Mouse (Mus musculus) ES-Bruce4 (cell line): ENCODE data around the gene Prkn. TPM values are rescaled to one million over a fixed set of nuclear protein-coding genes. Genes with fewer than 3 reads are reported as not detected.

Source experiments
- H3K27ac ChIP-seq: 2 replicates; pipeline ENCODE4 v1.5.1; 2012; ENCODE audit warnings: low read length, inconsistent platforms; ENCODE audit not compliant: insufficient read depth
- H3K27me3 ChIP-seq: 2 replicates; pipeline ENCODE4 v1.6.1; 2012; ENCODE audit warnings: mild to moderate bottlenecking, low read length, inconsistent platforms; ENCODE audit not compliant: control insufficient read depth, poor library complexity, insufficient read depth, severe bottlenecking
- H3K36me3 ChIP-seq: 2 replicates; pipeline ENCODE4 v1.6.1; 2012; ENCODE audit warnings: inconsistent platforms, mild to moderate bottlenecking, low read length, moderate library complexity; ENCODE audit not compliant: control insufficient read depth, poor library complexity, insufficient read depth, severe bottlenecking
- H3K4me1 ChIP-seq: one replicate; pipeline ENCODE4 v1.8.1; 2011; ENCODE audit warnings: low read length; ENCODE audit not compliant: control insufficient read depth, insufficient read depth
- H3K4me3 ChIP-seq: 2 replicates; pipeline ENCODE4 v1.5.1; 2011; ENCODE audit warnings: low read depth, mild to moderate bottlenecking, low read length
- H3K9ac ChIP-seq: 2 replicates; pipeline ENCODE4 v1.6.1; 2012; ENCODE audit warnings: low read depth, mild to moderate bottlenecking, inconsistent platforms; ENCODE audit not compliant: poor library complexity, severe bottlenecking
- H3K9me3 ChIP-seq: replicated peaks from 2 replicates; pipeline ENCODE4 v1.6.1; 2012; ENCODE audit warnings: mild to moderate bottlenecking, low read length, inconsistent platforms; ENCODE audit not compliant: control insufficient read depth, poor library complexity, insufficient read depth, severe bottlenecking
- CTCF ChIP-seq: IDR thresholded peaks from one replicate; pipeline ENCODE4 v1.8.1; 2011; ENCODE audit warnings: low read depth, low read length
- EP300 ChIP-seq: IDR thresholded peaks from 2 replicates; pipeline ENCODE4 v1.6.1; 2011; ENCODE audit warnings: low read depth, low read length; ENCODE audit not compliant: insufficient read depth
- POLR2A ChIP-seq: IDR thresholded peaks from one replicate; pipeline ENCODE4 v1.8.1; 2011; ENCODE audit warnings: low read length; ENCODE audit not compliant: insufficient read depth
- polyA plus RNA-seq: library from polyadenylated mRNA; stranded (reverse); fragments of >200 nt; gene quantifications from 2 replicates; pipeline ENCODE4 v1.2.4, GENCODE M21; 2011; ENCODE audit warnings: low read depth; ENCODE audit not compliant: missing spikeins, insufficient read depth, insufficient read length

The Prkn gene
- polyA plus RNA-seq, 1 experiment, result 1.5 TPM

GRCm38 (mm10) chr17:11585491-11585890 lies 745.3 kb downstream of the Prkn start:
- no peak overlapping the region for H3K4me3 ChIP-seq
- H3K27ac ChIP-seq, result no peak overlapping the region
- TF ChIP-seq EP300 (no peak), POLR2A (no peak), CTCF (no peak)

GRCm38 (mm10) chr17:11607931-11608330 lies 767.7 kb downstream of the Prkn start:
- H3K36me3 ChIP-seq, result no peaks in the 10 kb centered on the region
- H3K4me3 ChIP-seq, result no peak overlapping the region
- no peak overlapping the region for H3K27ac ChIP-seq
- no peaks in the 10 kb centered on the region for H3K4me1 ChIP-seq
- H3K9ac ChIP-seq, result no peak overlapping the region
- H3K9me3 ChIP-seq, result no peaks in the 10 kb centered on the region
- no peaks in the 10 kb centered on the region; the same call in 1 of the 2 replicates for H3K27me3 ChIP-seq
- TF ChIP-seq EP300 (no peak), CTCF (no peak), POLR2A (no peak)

More at GRCm38 (mm10) chr17:11585491-11585890, 745.3 kb downstream of the Prkn start:
- H3K4me1 ChIP-seq, result no peaks in the 10 kb centered on the region
- no peaks in the 10 kb centered on the region for H3K9me3 ChIP-seq
- H3K36me3 ChIP-seq, result no peaks in the 10 kb centered on the region
- H3K27me3 ChIP-seq, result no peaks in the 10 kb centered on the region
- H3K9ac ChIP-seq, result no peak overlapping the region

DNA sequence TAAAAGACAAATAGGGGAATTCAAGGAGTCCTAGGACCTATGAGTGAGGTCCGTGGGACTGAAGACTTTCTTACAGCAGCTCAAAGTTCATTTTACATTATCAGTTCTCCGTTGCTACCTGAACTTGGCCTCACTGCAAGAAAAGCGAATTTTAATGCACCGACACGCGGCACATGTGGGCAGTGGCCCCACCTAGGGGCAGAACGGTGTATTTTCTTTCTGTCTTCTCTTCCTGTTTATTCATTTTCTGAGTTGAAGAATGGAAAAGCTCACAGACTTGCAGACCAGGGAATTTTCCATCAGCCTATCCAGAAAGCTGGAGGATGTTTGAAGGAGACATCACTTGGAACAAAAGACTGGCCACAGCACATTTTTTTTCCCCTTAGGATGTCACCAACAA lies 771.3 kb downstream of the Prkn start:
- H3K4me3 ChIP-seq, result no peak overlapping the region
- H3K36me3 ChIP-seq, result no peaks in the 10 kb centered on the region
- H3K4me1 ChIP-seq, result no peaks in the 10 kb centered on the region
- no peak overlapping the region for H3K27ac ChIP-seq
- TF ChIP-seq CTCF, result peak; percentile 70
- no peak for TF ChIP-seq POLR2A
- no peak overlapping the region for H3K9ac ChIP-seq
- no peaks in the 10 kb centered on the region; the same call in 1 of the 2 replicates for H3K27me3 ChIP-seq
- no peaks in the 10 kb centered on the region for H3K9me3 ChIP-seq

GRCm38 (mm10) chr17:11612801-11613531 lies 772.8 kb downstream of the Prkn start:
- H3K27ac ChIP-seq, result no peak overlapping the region
- no peaks in the 10 kb centered on the region for H3K36me3 ChIP-seq
- H3K9ac ChIP-seq, result no peak overlapping the region
- H3K4me1 ChIP-seq, result no peaks in the 10 kb centered on the region
- no peaks in the 10 kb centered on the region; the same call in 1 of the 2 replicates for H3K9me3 ChIP-seq
- H3K27me3 ChIP-seq, result no peaks in the 10 kb centered on the region; the same call in 1 of the 2 replicates
- H3K4me3 ChIP-seq, result no peak overlapping the region
- TF ChIP-seq EP300 (no peak), POLR2A (no peak), CTCF (no peak)

DNA sequence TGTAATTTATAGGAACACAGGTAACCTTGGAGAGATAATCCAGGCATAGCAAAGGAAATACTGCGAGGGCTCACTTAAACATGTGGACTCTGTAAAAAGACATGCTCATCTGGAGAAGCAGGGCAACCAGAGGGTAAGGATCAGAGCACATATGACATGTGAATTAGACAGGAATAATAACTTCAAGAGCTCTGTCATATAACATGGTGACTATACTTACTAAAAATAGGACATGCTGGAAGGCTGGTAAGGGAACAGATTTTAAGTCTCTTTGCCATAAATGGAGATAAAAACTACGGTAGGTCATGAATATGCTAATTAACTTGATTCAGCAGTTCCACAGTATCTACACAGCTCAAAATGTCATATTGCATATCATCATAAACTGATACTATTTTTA lies 777.4 kb downstream of the Prkn start:
- Histone ChIP-seq H3K4me3 (no peak overlapping the region), H3K36me3 (no peaks in the 10 kb centered on the region), H3K4me1 (no peaks in the 10 kb centered on the region), H3K9ac (no peak overlapping the region), H3K27ac (no peak overlapping the region), H3K9me3 (no peaks in the 10 kb centered on the region; the same call in 1 of the 2 replicates), H3K27me3 (no peaks in the 10 kb centered on the region; the same call in 1 of the 2 replicates)
- TF ChIP-seq EP300 (no peak), POLR2A (no peak), CTCF (no peak)

DNA sequence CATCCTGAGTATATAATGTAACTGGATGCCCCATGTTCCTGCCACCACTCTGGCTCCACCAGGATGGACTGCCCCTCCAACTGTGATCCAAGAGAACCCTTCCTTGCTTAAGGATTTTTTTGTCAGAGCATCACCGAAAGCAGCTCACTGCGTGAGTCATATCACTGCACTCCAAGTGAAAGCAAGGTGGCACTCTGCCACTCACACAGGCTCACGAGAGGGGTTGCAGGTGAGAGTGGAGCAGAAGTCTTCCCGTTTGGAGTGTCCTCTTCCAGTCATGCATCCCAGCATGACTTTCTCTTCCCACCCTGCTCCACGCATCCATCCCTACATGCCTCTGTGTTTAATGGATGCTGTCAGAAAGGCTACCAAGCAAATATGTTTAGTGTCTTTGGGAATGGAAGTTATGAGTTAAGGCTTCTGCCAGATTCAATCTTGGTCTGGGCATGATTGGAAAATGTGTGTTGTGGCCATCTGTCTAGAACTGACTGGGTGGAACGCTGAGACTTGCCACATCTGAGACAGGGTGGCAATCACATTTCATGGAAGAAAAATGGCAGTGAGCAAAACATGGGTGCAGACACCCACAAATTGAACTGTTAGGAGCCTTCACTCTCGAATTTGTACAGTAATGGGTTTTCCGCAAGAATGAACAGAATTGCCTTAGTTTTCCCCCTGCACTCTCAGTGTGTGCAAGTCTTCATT lies 778.9 kb downstream of the Prkn start:
- TF ChIP-seq CTCF (no peak), POLR2A (no peak), EP300 (no peak)
- Histone ChIP-seq H3K9ac (no peak overlapping the region), H3K27me3 (no peaks in the 10 kb centered on the region; the same call in 1 of the 2 replicates), H3K4me1 (no peaks in the 10 kb centered on the region), H3K27ac (no peak overlapping the region), H3K36me3 (no peaks in the 10 kb centered on the region), H3K4me3 (no peak overlapping the region), H3K9me3 (no peaks in the 10 kb centered on the region; the same call in 1 of the 2 replicates)
